Mouse (Mus musculus): ENCODE measurements around the gene Prr15l. TPM values are rescaled to one million over a fixed set of nuclear protein-coding genes. Genes with fewer than 3 reads are reported as not detected.
A peak's percentile ranks its signal among the peaks of the same experiment; 100 is the strongest.

The Prr15l gene
- polyA plus RNA-seq, 1 experiment = 56.2 TPM

DNA sequence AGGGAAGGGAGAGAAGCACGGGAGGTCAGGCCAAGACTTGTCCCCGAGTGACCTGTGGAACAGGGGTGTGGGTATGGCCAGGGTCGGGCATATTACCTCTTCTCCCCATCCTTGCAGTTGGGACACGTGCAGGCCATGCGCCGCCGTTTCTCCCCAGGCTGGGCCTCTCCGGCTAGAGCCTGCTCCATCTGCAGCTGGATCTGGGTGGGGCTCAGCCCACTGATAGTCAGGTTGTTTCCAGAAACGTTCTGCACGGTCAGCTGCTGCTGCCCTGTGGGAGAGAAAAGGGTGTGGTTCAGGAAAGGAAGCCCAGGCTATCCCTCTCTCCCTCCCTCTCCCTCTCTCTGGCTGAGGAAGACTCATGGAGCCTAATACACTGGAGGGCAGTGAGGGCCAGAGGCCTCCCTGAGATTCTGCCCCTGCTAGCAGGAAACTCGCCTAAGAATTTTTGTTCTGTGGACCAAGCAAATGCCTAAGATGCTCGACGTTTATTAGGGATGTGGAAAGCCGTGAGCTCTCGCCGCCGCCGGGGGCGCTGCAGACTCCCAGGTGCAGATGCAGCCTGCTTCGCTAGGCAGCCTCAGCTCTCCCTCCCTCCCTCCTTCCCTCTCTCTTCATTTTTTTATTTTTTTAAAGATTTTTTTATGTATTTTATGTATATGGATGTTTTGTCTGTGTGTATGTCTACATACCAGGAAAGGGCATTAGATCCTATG, 28.3 kb downstream of the Prr15l start:
- Histone ChIP-seq H3K4me1 (ENCODE audit: control insufficient read depth, insufficient read depth, low read length) (no peaks in the 10 kb centered on the region), H3K4me3 (replicated peaks; ENCODE audit: extremely low read depth, low read depth, low read length) (no peak overlapping the region)
- no peak for DNase-seq
- WGBS = 64% methylated on average over 20 of the region's 20 CpGs
- peak; percentile 29; the same call in 1 of the 2 replicates for TF ChIP-seq CTCF (IDR thresholded peaks at IDR 0.05; ENCODE audit: insufficient read depth, low read length)
- TF ChIP-seq POLR2A (IDR thresholded peaks at IDR 0.05; ENCODE audit: borderline replicate concordance, extremely low read depth, low read depth, low read length) = no peak

- TF ChIP-seq POLR2A (IDR thresholded peaks at IDR 0.05; ENCODE audit: borderline replicate concordance, extremely low read depth, low read depth, low read length) (no peak), CTCF (IDR thresholded peaks at IDR 0.05; ENCODE audit: insufficient read depth, low read length) (no peak)
- Histone ChIP-seq H3K4me3 (replicated peaks; ENCODE audit: extremely low read depth, low read depth, low read length) (no peak overlapping the region), H3K4me1 (ENCODE audit: control insufficient read depth, insufficient read depth, low read length) (no peaks in the 10 kb centered on the region)
- 88% methylated on average over 10 of the region's 10 CpGs for WGBS
- no peak for DNase-seq
These were observed 29.3 kb downstream of the Prr15l start for GRCm38 (mm10) chr11:96957061-96957805.

DNA sequence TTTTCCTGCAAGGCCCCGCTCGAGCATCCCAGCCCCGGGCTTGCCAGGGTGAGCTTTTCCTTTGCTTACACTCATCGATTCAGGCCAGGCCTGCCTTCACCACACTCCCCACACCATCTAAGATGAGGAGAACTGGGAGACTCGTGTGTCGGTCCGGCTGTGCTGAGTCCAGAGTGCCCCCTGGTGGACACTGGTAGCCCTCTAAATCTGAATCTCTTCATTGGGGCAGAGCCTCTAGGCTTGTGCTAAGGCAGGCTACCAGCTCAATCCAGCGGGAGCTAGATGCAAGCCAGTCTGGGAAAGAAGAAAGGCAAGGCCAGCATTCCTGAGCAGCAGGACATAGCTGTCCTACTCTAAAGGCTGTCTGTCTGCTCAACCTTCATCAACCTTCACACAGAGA, 35.7 kb downstream of the Prr15l start:
- peaks cover 12% of the 10 kb centered on the region for H3K4me1 ChIP-seq (ENCODE audit: control insufficient read depth, insufficient read depth, low read length)
- H3K4me3 ChIP-seq (replicated peaks; ENCODE audit: extremely low read depth, low read depth, low read length) = no peak overlapping the region
- no peak for TF ChIP-seq POLR2A (IDR thresholded peaks at IDR 0.05; ENCODE audit: borderline replicate concordance, extremely low read depth, low read depth, low read length)
- TF ChIP-seq CTCF (IDR thresholded peaks at IDR 0.05; ENCODE audit: insufficient read depth, low read length) = peak; percentile 79
- 13% methylated on average over 8 of the region's 8 CpGs for WGBS
- DNase-seq = peak; percentile 87

GRCm38 (mm10) chr11:96966172-96966571, 38.3 kb downstream of the Prr15l start:
- no peak overlapping the region for H3K4me3 ChIP-seq (replicated peaks; ENCODE audit: extremely low read depth, low read depth, low read length)
- 78% methylated on average over 3 of the region's 3 CpGs for WGBS
- H3K4me1 ChIP-seq (ENCODE audit: control insufficient read depth, insufficient read depth, low read length) = peaks cover 32% of the 10 kb centered on the region
- DNase-seq = no peak
- no peak for TF ChIP-seq CTCF (IDR thresholded peaks at IDR 0.05; ENCODE audit: insufficient read depth, low read length)
- no peak for TF ChIP-seq POLR2A (IDR thresholded peaks at IDR 0.05; ENCODE audit: borderline replicate concordance, extremely low read depth, low read depth, low read length)

- WGBS = 15% methylated on average over 13 of the region's 13 CpGs
- Histone ChIP-seq H3K4me1 (ENCODE audit: control insufficient read depth, insufficient read depth, low read length) (peaks cover 40% of the 10 kb centered on the region), H3K4me3 (replicated peaks; ENCODE audit: extremely low read depth, low read depth, low read length) (peak overlapping the region; percentile 56)
- TF ChIP-seq POLR2A (IDR thresholded peaks at IDR 0.05; ENCODE audit: borderline replicate concordance, extremely low read depth, low read depth, low read length) (peak; percentile 69; the same call in 1 of the 2 replicates), CTCF (IDR thresholded peaks at IDR 0.05; ENCODE audit: insufficient read depth, low read length) (no peak)
- peak; percentile 39 for DNase-seq
These were observed 39.1 kb downstream of the Prr15l start for GRCm38 (mm10) chr11:96966914-96967543.

- Histone ChIP-seq H3K4me3 (replicated peaks; ENCODE audit: extremely low read depth, low read depth, low read length) (peak overlapping the region; percentile 52), H3K4me1 (ENCODE audit: control insufficient read depth, insufficient read depth, low read length) (peaks cover 45% of the 10 kb centered on the region)
- WGBS = 36% methylated on average over 11 of the region's 11 CpGs
- TF ChIP-seq CTCF (IDR thresholded peaks at IDR 0.05; ENCODE audit: insufficient read depth, low read length) = no peak
- no peak for TF ChIP-seq POLR2A (IDR thresholded peaks at IDR 0.05; ENCODE audit: borderline replicate concordance, extremely low read depth, low read depth, low read length)
- DNase-seq = no peak
These were observed 39.8 kb downstream of the Prr15l start for GRCm38 (mm10) chr11:96967544-96968269.

DNA sequence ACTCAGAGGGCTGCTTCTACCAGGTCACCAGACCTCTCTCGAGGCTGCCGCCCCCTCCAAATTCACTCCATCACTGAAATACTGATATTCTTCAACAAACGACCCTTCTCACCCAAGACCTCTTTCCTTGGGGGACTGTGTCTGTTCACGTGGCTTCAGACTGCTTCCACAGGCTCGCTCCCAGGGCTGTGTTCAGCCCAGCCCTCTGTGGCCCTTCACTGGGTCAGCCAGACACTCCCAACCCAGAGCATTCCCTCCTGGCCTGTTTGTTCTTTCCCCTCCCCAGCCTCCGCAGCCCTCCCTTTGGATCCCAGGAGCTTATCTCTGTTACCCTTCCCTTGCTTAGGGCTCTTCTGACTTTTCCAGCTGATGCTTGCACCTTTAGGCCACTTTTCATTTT, 40.6 kb downstream of the Prr15l start:
- DNase-seq = peak; percentile 31

DNA sequence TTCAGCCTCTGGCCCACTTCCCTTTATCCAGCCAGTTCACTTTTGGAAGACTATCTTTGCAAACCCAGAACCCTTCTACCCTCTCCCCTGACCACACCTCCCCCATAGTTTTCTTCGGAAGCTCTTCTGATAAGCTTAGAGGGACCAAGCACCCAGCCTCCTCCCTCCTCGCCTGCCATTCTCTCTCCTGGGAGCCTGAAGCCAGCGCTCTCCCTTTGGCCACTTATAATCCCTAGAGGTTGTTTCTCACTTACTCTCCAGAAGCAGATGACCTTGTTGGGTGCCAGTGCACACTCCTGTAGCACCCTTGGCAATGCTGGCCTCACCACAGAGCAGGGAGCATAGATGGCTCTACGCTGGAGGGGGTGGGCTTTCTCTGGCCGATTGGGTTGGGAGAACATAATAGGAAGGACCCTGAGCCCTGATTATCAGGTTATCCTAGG, 41.4 kb downstream of the Prr15l start:
- peak; percentile 44 for DNase-seq
- 44% methylated on average over 5 of the region's 5 CpGs for WGBS
- H3K4me3 ChIP-seq (replicated peaks; ENCODE audit: extremely low read depth, low read depth, low read length) = no peak overlapping the region
- peaks cover 51% of the 10 kb centered on the region for H3K4me1 ChIP-seq (ENCODE audit: control insufficient read depth, insufficient read depth, low read length)
- TF ChIP-seq CTCF (IDR thresholded peaks at IDR 0.05; ENCODE audit: insufficient read depth, low read length) (no peak), POLR2A (IDR thresholded peaks at IDR 0.05; ENCODE audit: borderline replicate concordance, extremely low read depth, low read depth, low read length) (no peak)

More for the DNA sequence above, 40.6 kb downstream of the Prr15l start:
- TF ChIP-seq CTCF (IDR thresholded peaks at IDR 0.05; ENCODE audit: insufficient read depth, low read length) (no peak), POLR2A (IDR thresholded peaks at IDR 0.05; ENCODE audit: borderline replicate concordance, extremely low read depth, low read depth, low read length) (no peak)
- peaks cover 47% of the 10 kb centered on the region for H3K4me1 ChIP-seq (ENCODE audit: control insufficient read depth, insufficient read depth, low read length)
- H3K4me3 ChIP-seq (replicated peaks; ENCODE audit: extremely low read depth, low read depth, low read length) = peak overlapping the region; percentile 1
- 46% methylated on average over 6 of the region's 6 CpGs for WGBS

DNA sequence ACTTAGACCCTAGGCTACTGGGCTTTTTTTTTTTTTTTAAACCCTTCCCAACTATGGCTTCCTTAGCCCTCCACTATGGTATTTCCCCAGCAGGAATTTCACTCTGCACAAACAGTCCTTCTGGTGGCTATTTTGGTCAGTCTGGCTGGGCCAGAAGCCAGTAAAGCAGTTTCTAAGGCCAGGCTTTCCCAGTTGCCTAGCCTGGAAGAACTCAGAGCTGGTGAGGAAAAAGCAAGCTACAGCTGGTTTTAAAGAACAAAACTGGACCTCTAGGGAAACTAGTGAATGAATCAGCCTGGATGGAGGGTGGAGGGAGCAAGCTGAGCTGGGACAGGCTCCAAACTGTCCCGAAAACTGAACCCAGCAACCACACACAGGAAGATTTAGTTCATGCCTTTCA, 41.8 kb downstream of the Prr15l start:
- TF ChIP-seq POLR2A (IDR thresholded peaks at IDR 0.05; ENCODE audit: borderline replicate concordance, extremely low read depth, low read depth, low read length) = no peak
- TF ChIP-seq CTCF (IDR thresholded peaks at IDR 0.05; ENCODE audit: insufficient read depth, low read length) = no peak
- H3K4me1 ChIP-seq (ENCODE audit: control insufficient read depth, insufficient read depth, low read length) = peaks cover 51% of the 10 kb centered on the region
- H3K4me3 ChIP-seq (replicated peaks; ENCODE audit: extremely low read depth, low read depth, low read length) = no peak overlapping the region
- 12% methylated on average over 1 of the region's 1 CpGs for WGBS
- DNase-seq = peak; percentile 47

All from lung, adult 2 months (tissue).